ENCODE assay signal across 8 mouse cellular contexts in the genomic region with DNA sequence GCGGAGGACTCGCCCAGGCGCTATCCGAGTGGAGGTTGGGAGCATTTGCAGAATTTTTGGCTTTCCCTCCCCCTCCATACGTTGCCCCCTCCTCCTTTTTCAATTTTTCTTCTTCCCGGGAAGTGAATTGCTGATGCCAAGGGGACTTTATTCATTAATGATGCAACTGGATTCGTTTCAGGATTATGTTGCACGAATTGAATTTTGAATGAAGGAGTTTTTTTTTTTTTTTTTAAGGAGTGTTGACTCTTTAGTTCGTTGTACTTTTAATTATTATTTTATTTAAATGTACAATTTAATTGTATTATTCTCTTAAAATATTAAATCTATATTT. TPM values are rescaled to one million over a fixed set of nuclear protein-coding genes. Genes with fewer than 3 reads are reported as not detected.
DNase-seq lines count a peak whose midpoint lies in the region; ATAC-seq and TF ChIP-seq lines count a peak whose summit lies in the region.

No protein-coding gene starts in this region.

- peak overlapping the region; percentile 95 for H3K27ac ChIP-seq in gastrocnemius, adult 2 months
- peak overlapping the region; percentile 61 for H3K27ac ChIP-seq in testis, adult 2 months (ENCODE audit: control insufficient read depth, insufficient read depth, low read depth, low read length)
- H3K27ac ChIP-seq in liver, embryonic 11.5 days (ENCODE audit: low read depth, low read length) = peak overlapping the region; percentile 90
- H3K27ac ChIP-seq in stomach, postnatal 0 days (replicated peaks) = peak overlapping the region; percentile 97

- ATAC-seq in liver, embryonic 11.5 days (replicated peaks; ENCODE audit: low FRiP score) = no peak
- no peak for ATAC-seq in stomach, postnatal 0 days (ENCODE audit: low FRiP score, low TSS enrichment)

- no peak for TF ChIP-seq CTCF in gastrocnemius, adult 2 months (IDR thresholded peaks at IDR 0.05)
- TF ChIP-seq CTCF in testis, adult 2 months (IDR thresholded peaks at IDR 0.05; ENCODE audit: control insufficient read depth, insufficient read depth, insufficient replicate concordance, low read depth, low read length) = no peak
- TF ChIP-seq CTCF in stomach, postnatal 0 days (IDR thresholded peaks at IDR 0.05; ENCODE audit: low read depth) = no peak

- intact Hi-C loops in gastrocnemius, adult 2 months (cut with DNase I) = no loop called here
- intact Hi-C loops in gastrocnemius, postnatal 14 days (cut with DNase I; ENCODE audit: low total_unique reads) = no loop called here

- no peak for TF ChIP-seq EP300 in stomach, postnatal 0 days (optimal IDR thresholded peaks at IDR 0.05)

- under 1% methylated on average over 9 of the region's 9 CpGs for WGBS in liver, embryonic 11.5 days
- 1% methylated on average over 9 of the region's 9 CpGs for WGBS in stomach, postnatal 0 days

- no peak for TF ChIP-seq POLR2A in testis, adult 2 months (IDR thresholded peaks at IDR 0.05; ENCODE audit: control insufficient read depth, low read depth, low read length)

- no peaks in the 10 kb centered on the region for H3K27me3 ChIP-seq in testis, adult 2 months (ENCODE audit: control insufficient read depth, insufficient read depth, low read length)
- H3K27me3 ChIP-seq in liver, embryonic 11.5 days (replicated peaks; ENCODE audit: control insufficient read depth, insufficient read depth, low read length) = no peaks in the 10 kb centered on the region
- no peaks in the 10 kb centered on the region for H3K27me3 ChIP-seq in stomach, postnatal 0 days (ENCODE audit: control insufficient read depth, insufficient read depth, low read length)

- no peak for DNase-seq in gastrocnemius, adult 2 months
- DNase-seq in gastrocnemius, postnatal 14 days = no peak
- DNase-seq in testis, postnatal 14 days (ENCODE audit: low spot score) = no peak
- no peak for DNase-seq in liver, embryonic 11.5 days (ENCODE audit: low spot score)
- DNase-seq in stomach, postnatal 0 days (ENCODE audit: low spot score) = no peak
- DNase-seq in B cell, adult 2 months = no peak
- DNase-seq in embryo, embryonic 11 days = no peak

- H3K4me3 ChIP-seq in gastrocnemius, adult 2 months = peak overlapping the region; percentile 97
- H3K4me3 ChIP-seq in testis, adult 2 months (ENCODE audit: control insufficient read depth, low read depth, low read length) = peak overlapping the region; percentile 97
- peak overlapping the region; percentile 87 for H3K4me3 ChIP-seq in liver, embryonic 11.5 days (ENCODE audit: low read depth, low read length)
- peak overlapping the region; percentile 82 for H3K4me3 ChIP-seq in stomach, postnatal 0 days (ENCODE audit: low read depth, low read length)

- peak overlapping the region; percentile 88 for H3K4me2 ChIP-seq in liver, embryonic 11.5 days
- H3K4me2 ChIP-seq in stomach, postnatal 0 days (replicated peaks; ENCODE audit: low read depth) = peak overlapping the region; percentile 69

- peaks cover 7% of the 10 kb centered on the region for H3K4me1 ChIP-seq in testis, adult 2 months (ENCODE audit: control insufficient read depth, insufficient read depth, low read length)
- H3K4me1 ChIP-seq in liver, embryonic 11.5 days (replicated peaks; ENCODE audit: control insufficient read depth, insufficient read depth, low read length) = peaks cover 19% of the 10 kb centered on the region
- no peaks in the 10 kb centered on the region for H3K4me1 ChIP-seq in stomach, postnatal 0 days (replicated peaks; ENCODE audit: control insufficient read depth, insufficient read depth)

- peak overlapping the region; percentile 95 for H3K9ac ChIP-seq in liver, embryonic 11.5 days (ENCODE audit: low read depth, low read length)
- H3K9ac ChIP-seq in stomach, postnatal 0 days (ENCODE audit: low read length) = peak overlapping the region; percentile 93

- H3K9me3 ChIP-seq in liver, embryonic 11.5 days (ENCODE audit: control insufficient read depth, low read length) = no peaks in the 10 kb centered on the region
- no peaks in the 10 kb centered on the region for H3K9me3 ChIP-seq in stomach, postnatal 0 days (ENCODE audit: control insufficient read depth, low read length)

- no peaks in the 10 kb centered on the region for H3K36me3 ChIP-seq in testis, adult 2 months (ENCODE audit: control insufficient read depth, insufficient read depth, low read length)
- H3K36me3 ChIP-seq in liver, embryonic 11.5 days (ENCODE audit: control insufficient read depth, insufficient read depth, low read length) = no peaks in the 10 kb centered on the region
- H3K36me3 ChIP-seq in stomach, postnatal 0 days (ENCODE audit: control insufficient read depth, insufficient read depth, low read length) = no peaks in the 10 kb centered on the region

RNA-seq across cellular contexts. Expression of gene Cdc42bpa, which starts 0.2 kb away (rescaled TPM):
- 10 to 100 TPM; 25.9 to 27.8 TPM for total RNA-seq in gastrocnemius, adult 2 months (2021)
- total RNA-seq in gastrocnemius, postnatal 14 days (2021) = 10 to 100 TPM; 26.5 to 27.3 TPM
- polyA plus RNA-seq in testis, adult 2 months (2012; rRNA removed) = 8.3 and 9.1 TPM in 2 replicates
- polyA plus RNA-seq in liver, embryonic 11.5 days (2014; fragmentation: Nextera tagmentation; extraction: Ambion mirVana) = 11.2 and 13.1 TPM in 2 replicates
- 8.0 and 8.8 TPM in 2 replicates for polyA plus RNA-seq in stomach, postnatal 0 days (2015; fragmentation: Nextera tagmentation; extraction: Ambion mirVana)
